Mouse (Mus musculus) lung, embryonic 16.5 days (tissue): Measurements from ENCODE around the gene Arl4c. TPM values are rescaled to one million over a fixed set of nuclear protein-coding genes. Genes with fewer than 3 reads are reported as not detected.

ENCODE experiments used
- ATAC-seq: fragments of 200-750 bp; cut with Nextera tagmentation; 2 replicates; pipeline ENCODE4 v1.8.0; 2017; ENCODE audit warnings: low read depth, mild to moderate bottlenecking, moderate library complexity
- H3K27ac ChIP-seq: fragments of 300-500 bp; sonication (generic); 2 replicates; pipeline ENCODE4 v1.5.1; 2014; ENCODE audit warnings: mild to moderate bottlenecking, control low read depth, low read length
- H3K27me3 ChIP-seq: fragments of 300-500 bp; sonication (generic); 2 replicates; pipeline ENCODE4 v1.6.1; 2014; ENCODE audit warnings: low read depth, low read length, mixed read lengths; ENCODE audit not compliant: control insufficient read depth, insufficient read depth
- H3K36me3 ChIP-seq: fragments of 300-500 bp; sonication (generic); 2 replicates; pipeline ENCODE4 v1.6.1; 2014; ENCODE audit warnings: low read length; ENCODE audit not compliant: control insufficient read depth, insufficient read depth
- H3K4me1 ChIP-seq: fragments of 300-500 bp; sonication (generic); replicated peaks from 2 replicates; pipeline ENCODE4 v1.6.1; 2014; ENCODE audit warnings: low read length, mixed read lengths; ENCODE audit not compliant: control insufficient read depth, insufficient read depth
- H3K4me2 ChIP-seq: fragments of 300-500 bp; sonication (generic); 2 replicates; pipeline ENCODE4 v1.6.1; 2014; ENCODE audit warnings: low read depth, low read length, control low read depth
- H3K4me3 ChIP-seq: fragments of 300-500 bp; sonication (generic); 2 replicates; pipeline ENCODE4 v1.5.1; 2014; ENCODE audit warnings: mild to moderate bottlenecking, low read length, control low read depth
- H3K9ac ChIP-seq: fragments of 300-500 bp; sonication (generic); 2 replicates; pipeline ENCODE4 v1.6.1; 2014; ENCODE audit warnings: low read length, control low read depth
- H3K9me3 ChIP-seq: fragments of 300-500 bp; sonication (generic); 2 replicates; pipeline ENCODE4 v1.6.1; 2016; ENCODE audit warnings: low read length; ENCODE audit not compliant: control insufficient read depth
- WGBS: fragments of 180-500 bp; shearing (Covaris S2); extraction: QIAGEN DNeasy Blood & Tissue Kit; methylation state at CpG from one replicate; pipeline ENCODE4 v1.1.7; 2014; 5-methylcytosine and 5-hydroxymethylcytosine counted together
- polyA plus RNA-seq: library from polyadenylated mRNA; unstranded; fragments of >200 nt; fragmentation: Nextera tagmentation; extraction: Ambion mirVana; gene quantifications from 2 replicates; pipeline ENCODE4 v1.2.1, GENCODE M21; 2015

Arl4c gene
- polyA plus RNA-seq, 1 experiment from 2014 or later = 15.2 TPM

- WGBS = 58% methylated on average over 9 of the region's 9 CpGs
- no peak overlapping the region for H3K27ac ChIP-seq
Observed at GRCm38 (mm10) chr1:88654521-88655472, 47.2 kb downstream of the Arl4c start.

GRCm38 (mm10) chr1:88653614-88654520 is 48.2 kb downstream of the Arl4c start:
- 82% methylated on average over 7 of the region's 7 CpGs for WGBS
- no peak overlapping the region for H3K27ac ChIP-seq
- peaks cover 7% of the 10 kb centered on the region; the same call in 1 of the 2 replicates for H3K4me1 ChIP-seq
- H3K27me3 ChIP-seq = no peaks in the 10 kb centered on the region
- ATAC-seq = no peak
- no peak overlapping the region for H3K4me2 ChIP-seq
- no peaks in the 10 kb centered on the region for H3K9me3 ChIP-seq
- no peak overlapping the region for H3K9ac ChIP-seq
- no peaks in the 10 kb centered on the region for H3K36me3 ChIP-seq
- H3K4me3 ChIP-seq = no peak overlapping the region

More at GRCm38 (mm10) chr1:88654521-88655472, 47.2 kb downstream of the Arl4c start:
- Histone ChIP-seq H3K9me3 (no peaks in the 10 kb centered on the region), H3K27me3 (no peaks in the 10 kb centered on the region), H3K9ac (no peak overlapping the region), H3K36me3 (no peaks in the 10 kb centered on the region), H3K4me1 (peaks cover 7% of the 10 kb centered on the region; the same call in 1 of the 2 replicates), H3K4me2 (no peak overlapping the region), H3K4me3 (no peak overlapping the region)
- ATAC-seq = peak; percentile 29; the same call in 1 of the 2 replicates

- Histone ChIP-seq H3K4me3 (no peak overlapping the region), H3K4me1 (0 out of 2 replicates have a peak, but pooled peaks cover under 1% of the 10 kb centered on the region), H3K27ac (no peak overlapping the region), H3K27me3 (no peaks in the 10 kb centered on the region), H3K9me3 (no peaks in the 10 kb centered on the region), H3K36me3 (no peaks in the 10 kb centered on the region), H3K9ac (no peak overlapping the region), H3K4me2 (no peak overlapping the region)
- 90% methylated on average over 8 of the region's 8 CpGs for WGBS
- ATAC-seq = no peak
Observed at GRCm38 (mm10) chr1:88652682-88653081, 49.3 kb downstream of the Arl4c start.

- no peaks in the 10 kb centered on the region for H3K36me3 ChIP-seq
- no peak for ATAC-seq
- no peak overlapping the region for H3K4me3 ChIP-seq
- no peaks in the 10 kb centered on the region for H3K27me3 ChIP-seq
- 58% methylated on average over 9 of the region's 9 CpGs for WGBS
- H3K27ac ChIP-seq = no peak overlapping the region
- no peaks in the 10 kb centered on the region for H3K9me3 ChIP-seq
- no peaks in the 10 kb centered on the region for H3K4me1 ChIP-seq
- H3K9ac ChIP-seq = no peak overlapping the region
- no peak overlapping the region for H3K4me2 ChIP-seq
Observed at GRCm38 (mm10) chr1:88651668-88652067, 50.4 kb downstream of the Arl4c start.

- 83% methylated on average over 4 of the region's 4 CpGs for WGBS
- Histone ChIP-seq H3K36me3 (no peaks in the 10 kb centered on the region), H3K27me3 (no peaks in the 10 kb centered on the region), H3K4me3 (no peak overlapping the region), H3K27ac (no peak overlapping the region), H3K9ac (no peak overlapping the region), H3K4me1 (no peaks in the 10 kb centered on the region), H3K4me2 (no peak overlapping the region), H3K9me3 (no peaks in the 10 kb centered on the region)
- no peak for ATAC-seq
Observed at GRCm38 (mm10) chr1:88648742-88649141, 53.3 kb downstream of the Arl4c start.

GRCm38 (mm10) chr1:88645599-88646119 is 56.4 kb downstream of the Arl4c start:
- no peaks in the 10 kb centered on the region for H3K9me3 ChIP-seq
- no peak overlapping the region for H3K4me3 ChIP-seq
- no peaks in the 10 kb centered on the region for H3K36me3 ChIP-seq
- H3K27ac ChIP-seq = no peak overlapping the region
- WGBS = 34% methylated on average over 3 of the region's 3 CpGs
- ATAC-seq = peak; percentile 45; the same call in 1 of the 2 replicates
- no peak overlapping the region for H3K9ac ChIP-seq
- no peaks in the 10 kb centered on the region for H3K27me3 ChIP-seq
- no peak overlapping the region for H3K4me2 ChIP-seq
- H3K4me1 ChIP-seq = no peaks in the 10 kb centered on the region

DNA sequence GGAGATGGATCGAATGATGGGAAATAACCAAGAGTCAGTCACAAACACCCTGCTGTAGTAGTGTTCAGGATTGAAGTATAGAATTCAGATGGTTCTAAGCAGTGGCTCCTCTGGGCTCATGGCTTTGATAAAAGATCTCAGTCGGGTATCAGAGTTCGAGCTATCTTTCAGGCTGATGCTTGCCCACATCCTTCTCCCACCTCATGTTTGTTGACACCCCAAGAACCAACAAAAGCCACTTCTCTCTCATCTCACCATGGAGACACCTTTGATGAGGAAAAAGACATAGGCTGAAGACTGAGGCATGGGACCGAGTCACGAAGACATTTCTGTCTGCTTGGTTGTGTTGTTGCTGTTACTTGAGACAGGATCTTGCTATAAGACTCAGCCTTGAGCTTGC is 57.6 kb downstream of the Arl4c start:
- ATAC-seq = no peak
- Histone ChIP-seq H3K4me2 (no peak overlapping the region), H3K4me3 (no peak overlapping the region), H3K9me3 (no peaks in the 10 kb centered on the region), H3K4me1 (peaks cover 7% of the 10 kb centered on the region), H3K27me3 (no peaks in the 10 kb centered on the region), H3K9ac (no peak overlapping the region), H3K36me3 (no peaks in the 10 kb centered on the region), H3K27ac (no peak overlapping the region)
- WGBS = 72% methylated on average over 5 of the region's 5 CpGs

DNA sequence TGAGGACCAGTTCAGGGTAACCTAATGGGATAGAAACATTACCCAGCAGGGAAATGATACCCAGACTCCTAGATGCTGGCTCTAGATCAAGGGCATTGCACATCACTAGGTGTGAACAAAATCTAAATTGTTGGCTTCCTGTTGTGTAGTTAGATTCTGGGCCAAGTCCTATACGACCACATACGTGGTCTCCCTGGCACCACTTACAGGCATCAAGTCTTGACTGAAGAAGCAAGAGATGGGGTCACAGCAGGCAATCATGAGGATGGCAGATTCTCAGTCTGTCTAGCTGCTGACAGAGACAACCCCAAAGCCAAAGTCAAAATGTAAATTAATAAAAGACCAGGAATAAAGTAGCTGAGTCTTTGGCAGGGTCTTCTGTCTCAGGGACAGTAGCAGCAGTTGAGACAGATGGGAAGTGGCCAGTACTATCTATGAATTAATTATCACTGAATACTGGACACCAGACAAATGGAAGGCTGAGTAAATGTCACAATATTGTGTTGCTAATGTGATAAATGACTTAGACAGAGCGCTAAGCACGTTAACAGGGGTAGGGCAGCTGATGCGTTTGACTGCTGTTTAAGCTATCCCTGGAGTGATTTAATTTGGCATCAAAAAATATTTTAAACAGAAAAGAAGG is 58.7 kb downstream of the Arl4c start:
- H3K36me3 ChIP-seq = no peaks in the 10 kb centered on the region
- no peak overlapping the region for H3K27ac ChIP-seq
- WGBS = 46% methylated on average over 5 of the region's 5 CpGs
- no peak overlapping the region for H3K4me2 ChIP-seq
- no peak for ATAC-seq
- peaks cover 14% of the 10 kb centered on the region for H3K4me1 ChIP-seq
- H3K9ac ChIP-seq = no peak overlapping the region
- no peaks in the 10 kb centered on the region for H3K27me3 ChIP-seq
- H3K4me3 ChIP-seq = no peak overlapping the region
- H3K9me3 ChIP-seq = no peaks in the 10 kb centered on the region
